Mouse (Mus musculus) limb, embryonic 12.5 days (tissue): ENCODE results near the gene Dock4. TPM values are rescaled to one million over a fixed set of nuclear protein-coding genes. Genes with fewer than 3 reads are reported as not detected.

Source experiments
- ATAC-seq: fragments of 200-750 bp; cut with Nextera tagmentation; 2 replicates; pipeline ENCODE4 v1.8.0; 2017; ENCODE audit warnings: low read depth, moderate TSS enrichment; ENCODE audit not compliant: insufficient number of reproducible peaks, insufficient read depth, low FRiP score, low TSS enrichment
- H3K27ac ChIP-seq: fragments of 300-500 bp; sonication (generic); 2 replicates; pipeline ENCODE4 v1.5.1; 2016; ENCODE audit warnings: mild to moderate bottlenecking, moderate library complexity
- H3K27me3 ChIP-seq: fragments of 300-500 bp; sonication (generic); 2 replicates; pipeline ENCODE4 v1.6.1; 2016; ENCODE audit warnings: mild to moderate bottlenecking, moderate library complexity
- H3K36me3 ChIP-seq: fragments of 300-500 bp; sonication (generic); 2 replicates; pipeline ENCODE4 v1.6.1; 2016; ENCODE audit warnings: mild to moderate bottlenecking, moderate library complexity
- H3K4me1 ChIP-seq: fragments of 300-500 bp; sonication (generic); replicated peaks from 2 replicates; pipeline ENCODE4 v1.6.1; 2016
- H3K4me2 ChIP-seq: fragments of 300-500 bp; sonication (generic); 2 replicates; pipeline ENCODE4 v1.6.1; 2016; ENCODE audit warnings: mild to moderate bottlenecking, moderate library complexity
- H3K4me3 ChIP-seq: fragments of 300-500 bp; sonication (generic); replicated peaks from 2 replicates; pipeline ENCODE4 v1.5.1; 2016; ENCODE audit warnings: mild to moderate bottlenecking
- H3K9ac ChIP-seq: fragments of 300-500 bp; sonication (generic); replicated peaks from 2 replicates; pipeline ENCODE4 v1.6.1; 2016; ENCODE audit warnings: mild to moderate bottlenecking, moderate library complexity
- H3K9me3 ChIP-seq: fragments of 300-500 bp; sonication (generic); 2 replicates; pipeline ENCODE4 v1.6.1; 2016; ENCODE audit warnings: mild to moderate bottlenecking, moderate library complexity
- WGBS: fragments of 180-500 bp; shearing (Covaris S2); methylation state at CpG from one replicate; pipeline ENCODE4 v1.1.7; 2016; 5-methylcytosine and 5-hydroxymethylcytosine counted together
- polyA plus RNA-seq: library from polyadenylated mRNA; unstranded; fragments of >200 nt; fragmentation: Nextera tagmentation; extraction: Ambion mirVana; gene quantifications from 2 replicates; pipeline ENCODE4 v1.2.1, GENCODE M21; 2016

Gene Dock4
- polyA plus RNA-seq, 1 experiment from 2014 or later: 24.9 TPM

- H3K4me1 ChIP-seq: no peaks in the 10 kb centered on the region
- no peak for ATAC-seq
- H3K27ac ChIP-seq: no peak overlapping the region
- H3K36me3 ChIP-seq: no peaks in the 10 kb centered on the region
- H3K4me2 ChIP-seq: no peak overlapping the region
- 82% methylated on average over 1 of the region's 1 CpGs for WGBS
- H3K27me3 ChIP-seq: no peaks in the 10 kb centered on the region
- no peak overlapping the region for H3K4me3 ChIP-seq
- H3K9me3 ChIP-seq: no peaks in the 10 kb centered on the region
- H3K9ac ChIP-seq: no peak overlapping the region
Measured at GRCm38 (mm10) chr12:40552201-40552600, 106.4 kb downstream of the Dock4 start.

GRCm38 (mm10) chr12:40553929-40554328 lies 108.2 kb downstream of the Dock4 start:
- Histone ChIP-seq H3K4me3 (no peak overlapping the region), H3K27ac (no peak overlapping the region), H3K4me1 (no peaks in the 10 kb centered on the region), H3K36me3 (no peaks in the 10 kb centered on the region), H3K9me3 (no peaks in the 10 kb centered on the region), H3K27me3 (no peaks in the 10 kb centered on the region), H3K4me2 (no peak overlapping the region), H3K9ac (no peak overlapping the region)
- no peak for ATAC-seq
- 96% methylated on average over 2 of the region's 2 CpGs for WGBS

DNA sequence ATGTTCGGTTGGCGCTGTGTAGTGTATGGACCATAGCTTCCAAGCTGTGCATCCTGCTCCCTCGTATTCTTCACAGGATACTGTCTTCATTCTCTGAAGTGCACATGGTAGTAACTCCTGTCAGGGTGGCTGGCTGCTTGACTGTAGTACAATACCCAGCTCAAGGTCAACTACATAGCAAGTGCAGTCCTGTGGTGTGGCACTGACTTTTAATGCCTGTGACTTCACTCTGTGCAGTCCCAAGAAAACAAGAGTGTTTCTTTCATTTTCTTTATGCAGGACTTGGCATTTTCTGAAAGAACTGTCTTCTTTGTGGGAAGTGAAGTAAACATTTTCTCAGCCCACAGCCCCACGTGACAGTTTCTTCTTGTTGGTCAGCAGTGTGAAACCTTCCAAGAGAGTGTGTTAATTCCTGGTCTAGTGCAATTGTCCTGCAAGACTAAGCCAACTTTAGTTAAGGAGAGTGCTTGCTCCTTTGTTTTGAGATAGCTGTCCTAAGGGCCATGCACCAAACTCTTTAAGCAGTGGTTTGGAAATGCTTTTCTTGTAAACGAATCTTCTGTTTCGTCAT lies 109.3 kb downstream of the Dock4 start:
- H3K27me3 ChIP-seq: no peaks in the 10 kb centered on the region
- H3K9ac ChIP-seq: no peak overlapping the region
- no peaks in the 10 kb centered on the region for H3K4me1 ChIP-seq
- no peak for ATAC-seq
- no peak overlapping the region for H3K27ac ChIP-seq
- no peak overlapping the region for H3K4me2 ChIP-seq
- no peak overlapping the region for H3K4me3 ChIP-seq
- H3K9me3 ChIP-seq: no peaks in the 10 kb centered on the region
- 89% methylated on average over 6 of the region's 6 CpGs for WGBS
- no peaks in the 10 kb centered on the region for H3K36me3 ChIP-seq

DNA sequence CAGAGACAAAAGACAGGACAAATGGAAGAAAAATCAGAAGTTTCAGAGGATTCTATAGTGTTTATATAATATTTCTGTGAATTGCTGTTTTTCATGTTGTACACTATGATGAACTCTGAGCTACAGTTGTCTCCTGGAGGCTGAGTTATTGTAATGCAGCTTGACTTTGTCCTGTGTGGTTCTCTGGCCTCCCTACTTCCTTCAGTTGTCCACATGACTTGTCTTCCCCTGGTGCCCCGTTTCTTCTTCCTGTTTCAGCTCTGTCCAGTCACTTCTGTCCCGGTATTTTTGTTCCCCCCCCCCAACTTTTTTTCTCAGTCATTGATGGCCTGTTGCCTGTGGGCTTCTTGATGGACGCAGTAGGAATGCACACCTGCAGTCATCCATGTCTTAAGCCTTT lies 112.8 kb downstream of the Dock4 start:
- no peak overlapping the region for H3K9ac ChIP-seq
- H3K9me3 ChIP-seq: no peaks in the 10 kb centered on the region
- no peak overlapping the region for H3K27ac ChIP-seq
- no peak overlapping the region for H3K4me3 ChIP-seq
- H3K4me1 ChIP-seq: no peaks in the 10 kb centered on the region
- H3K27me3 ChIP-seq: no peaks in the 10 kb centered on the region
- 78% methylated on average over 3 of the region's 3 CpGs for WGBS
- no peaks in the 10 kb centered on the region for H3K36me3 ChIP-seq
- no peak for ATAC-seq
- no peak overlapping the region for H3K4me2 ChIP-seq

DNA sequence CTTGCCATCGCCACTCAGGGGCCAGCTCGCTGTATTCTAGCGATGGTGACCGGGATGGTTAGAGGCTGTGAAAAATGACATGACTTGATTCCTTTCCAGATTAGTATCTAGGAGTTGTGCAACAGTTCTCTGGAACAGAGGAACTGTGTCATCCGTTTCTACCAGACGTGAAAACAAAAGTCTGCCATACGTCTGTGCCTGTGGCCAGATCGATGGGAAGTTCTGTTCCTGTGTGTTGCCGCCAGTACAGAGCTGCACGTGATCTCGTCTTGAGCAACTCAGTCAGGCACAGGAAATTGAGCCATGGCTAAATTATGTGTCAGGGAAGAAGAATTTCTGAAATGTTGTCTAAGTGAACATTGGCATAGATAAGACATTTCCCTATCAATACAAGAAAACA lies 113.4 kb downstream of the Dock4 start:
- Histone ChIP-seq H3K4me3 (no peak overlapping the region), H3K9me3 (no peaks in the 10 kb centered on the region), H3K9ac (no peak overlapping the region), H3K27ac (no peak overlapping the region), H3K36me3 (no peaks in the 10 kb centered on the region), H3K27me3 (no peaks in the 10 kb centered on the region), H3K4me1 (peaks cover 4% of the 10 kb centered on the region), H3K4me2 (no peak overlapping the region)
- ATAC-seq: no peak
- 75% methylated on average over 11 of the region's 11 CpGs for WGBS

- no peak for ATAC-seq
- Histone ChIP-seq H3K9ac (no peak overlapping the region), H3K36me3 (no peaks in the 10 kb centered on the region), H3K27me3 (no peaks in the 10 kb centered on the region), H3K4me1 (peaks cover 21% of the 10 kb centered on the region), H3K4me3 (no peak overlapping the region), H3K27ac (no peak overlapping the region), H3K4me2 (no peak overlapping the region), H3K9me3 (no peaks in the 10 kb centered on the region)
- WGBS: 65% methylated on average over 1 of the region's 1 CpGs
Measured at GRCm38 (mm10) chr12:40563703-40564102, 118.0 kb downstream of the Dock4 start.

DNA sequence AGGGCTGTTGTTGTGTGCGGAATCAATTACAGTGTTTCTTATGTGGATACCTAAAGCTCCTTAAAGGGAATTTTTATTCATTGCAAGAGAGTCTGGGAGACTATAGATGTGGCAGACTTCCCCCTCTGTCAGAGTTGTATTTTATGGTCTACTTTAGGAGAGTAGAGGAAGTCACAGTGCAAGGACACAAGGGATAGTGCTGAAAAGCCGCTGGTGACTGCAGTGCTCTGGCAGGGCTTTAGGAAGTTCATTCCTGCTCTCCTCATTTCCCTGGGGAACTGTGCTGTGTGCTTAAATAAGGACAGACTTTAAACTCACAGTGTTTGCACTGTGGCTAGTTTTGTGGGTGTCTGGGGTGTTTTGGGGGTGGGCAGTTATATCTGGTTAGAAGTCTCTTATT lies 118.5 kb downstream of the Dock4 start:
- 30% methylated on average over 2 of the region's 2 CpGs for WGBS
- H3K4me1 ChIP-seq: peaks cover 26% of the 10 kb centered on the region
- H3K27ac ChIP-seq: no peak overlapping the region
- no peak overlapping the region for H3K9ac ChIP-seq
- no peak for ATAC-seq
- H3K4me3 ChIP-seq: no peak overlapping the region
- H3K9me3 ChIP-seq: no peaks in the 10 kb centered on the region
- H3K27me3 ChIP-seq: no peaks in the 10 kb centered on the region
- H3K36me3 ChIP-seq: no peaks in the 10 kb centered on the region
- no peak overlapping the region for H3K4me2 ChIP-seq

DNA sequence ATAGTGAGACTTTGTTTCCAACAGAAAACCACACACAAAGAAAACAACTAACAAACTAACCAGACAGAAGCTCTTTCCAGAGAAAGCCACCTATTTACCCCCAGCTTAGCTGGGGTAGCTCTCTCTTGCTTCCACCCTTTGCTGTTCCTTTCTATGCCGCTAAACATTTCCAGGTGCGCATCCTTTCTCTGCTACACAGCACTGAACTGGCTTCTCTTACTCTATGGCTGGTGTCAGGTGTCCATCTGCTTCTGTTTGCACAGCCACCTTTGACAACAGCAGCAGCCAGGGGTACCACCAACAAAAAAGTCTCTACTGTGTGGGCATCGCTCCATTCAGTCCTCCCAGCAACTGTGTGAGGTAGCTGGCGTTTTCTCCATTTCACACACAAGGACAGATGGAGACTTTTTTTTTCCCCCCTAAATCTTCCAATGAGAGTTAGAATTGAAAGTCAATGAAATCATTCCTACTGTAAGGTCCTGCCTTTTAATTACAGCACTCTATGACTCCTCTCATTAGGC lies 122.7 kb downstream of the Dock4 start:
- no peak overlapping the region for H3K27ac ChIP-seq
- H3K27me3 ChIP-seq: no peaks in the 10 kb centered on the region
- no peak for ATAC-seq
- H3K36me3 ChIP-seq: no peaks in the 10 kb centered on the region
- H3K9me3 ChIP-seq: no peaks in the 10 kb centered on the region
- no peak overlapping the region for H3K9ac ChIP-seq
- H3K4me3 ChIP-seq: no peak overlapping the region
- peaks cover 37% of the 10 kb centered on the region for H3K4me1 ChIP-seq
- WGBS: 52% methylated on average over 4 of the region's 4 CpGs
- H3K4me2 ChIP-seq: no peak overlapping the region

DNA sequence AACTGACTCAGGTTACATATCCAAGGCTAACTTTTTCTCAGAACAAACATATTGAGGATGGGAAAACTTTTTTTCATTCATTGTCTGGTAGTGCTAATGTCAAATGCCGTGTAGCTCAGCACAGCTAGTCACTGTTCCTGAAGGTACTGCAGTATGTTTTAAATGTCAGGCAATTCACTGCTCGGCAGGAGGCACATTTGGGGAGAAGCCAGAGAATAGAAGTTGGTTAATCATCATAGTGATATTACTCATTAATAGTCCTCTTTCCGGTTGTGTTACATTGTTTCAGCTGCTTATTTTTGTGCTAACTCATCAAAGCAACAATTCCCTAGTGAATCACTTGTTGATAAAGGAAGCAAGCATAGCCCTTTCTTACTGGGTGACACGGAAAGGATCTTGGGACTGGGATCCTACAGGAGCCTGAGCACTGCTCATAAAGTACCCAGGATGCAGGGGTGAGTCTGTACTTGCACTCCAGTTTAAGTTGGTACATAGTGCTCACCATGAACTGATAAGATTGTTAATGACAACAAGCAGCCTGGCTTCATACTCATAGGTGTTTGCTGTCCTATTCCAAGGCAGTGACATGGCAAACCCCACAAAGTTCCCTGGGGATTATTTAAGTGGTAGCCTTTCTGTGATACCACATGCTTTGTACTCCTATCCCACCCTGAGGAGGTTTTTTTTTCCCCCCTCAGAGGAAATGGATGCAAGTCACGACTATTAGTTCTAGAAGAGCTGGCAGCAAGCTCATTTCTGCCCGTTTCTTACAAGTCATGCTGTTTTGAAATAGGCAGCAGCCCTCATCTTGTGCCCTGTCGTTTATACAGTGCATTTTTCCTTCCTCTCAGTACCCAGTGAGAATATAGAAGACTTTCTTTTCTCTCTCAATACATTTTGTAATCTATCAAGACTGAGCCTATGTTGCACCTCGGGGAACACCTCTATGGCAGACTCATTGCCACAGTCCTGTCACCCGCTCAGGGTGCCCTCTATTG lies 123.5 kb downstream of the Dock4 start:
- Histone ChIP-seq H3K4me2 (no peak overlapping the region), H3K9ac (no peak overlapping the region), H3K27ac (no peak overlapping the region), H3K4me3 (no peak overlapping the region), H3K4me1 (peaks cover 31% of the 10 kb centered on the region), H3K9me3 (no peaks in the 10 kb centered on the region), H3K27me3 (no peaks in the 10 kb centered on the region), H3K36me3 (no peaks in the 10 kb centered on the region)
- WGBS: 53% methylated on average over 9 of the region's 9 CpGs
- ATAC-seq: no peak

DNA sequence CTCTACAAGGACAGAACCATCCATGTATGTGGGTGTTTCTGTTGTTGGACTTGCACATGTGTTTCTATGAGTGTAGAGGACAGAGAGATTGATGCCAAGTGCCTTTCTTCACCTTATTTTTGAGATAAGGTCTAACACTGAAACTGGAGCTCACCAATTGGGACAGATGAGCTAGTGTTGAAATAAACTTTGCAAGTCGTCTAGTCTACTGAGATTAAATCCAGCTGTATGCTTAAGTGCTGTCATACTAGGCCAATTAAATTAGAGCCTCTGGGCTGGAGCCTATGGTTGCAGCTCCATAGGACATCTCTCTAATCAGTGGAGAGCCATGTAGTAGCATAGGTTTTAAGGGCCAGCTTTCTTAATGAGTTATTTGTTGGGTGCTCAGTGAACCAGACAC lies 124.5 kb downstream of the Dock4 start:
- ATAC-seq: no peak
- Histone ChIP-seq H3K36me3 (no peaks in the 10 kb centered on the region), H3K9ac (no peak overlapping the region), H3K4me1 (peaks cover 32% of the 10 kb centered on the region), H3K4me3 (no peak overlapping the region), H3K27me3 (no peaks in the 10 kb centered on the region), H3K27ac (no peak overlapping the region), H3K4me2 (no peak overlapping the region), H3K9me3 (no peaks in the 10 kb centered on the region)
- WGBS: 20% methylated on average over 1 of the region's 1 CpGs

DNA sequence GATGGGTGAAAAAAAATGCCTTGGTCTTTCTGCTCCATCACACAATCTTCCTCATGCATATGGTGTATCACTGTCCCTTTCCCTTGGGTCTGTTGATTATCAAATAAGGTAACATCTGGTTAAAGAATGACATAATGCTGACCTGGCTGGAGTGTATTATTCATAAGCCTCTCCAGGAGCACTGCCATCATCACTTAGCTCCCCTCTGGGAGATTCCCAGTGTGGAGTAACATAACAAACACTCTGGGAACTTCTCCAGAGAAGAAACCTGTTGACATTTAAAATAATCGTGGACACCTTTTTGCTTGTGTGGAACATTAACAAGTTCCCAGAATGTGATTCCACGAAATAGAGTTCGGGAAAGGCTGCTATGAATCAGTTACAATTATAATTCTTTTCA lies 128.3 kb downstream of the Dock4 start:
- no peak overlapping the region for H3K4me3 ChIP-seq
- H3K36me3 ChIP-seq: no peaks in the 10 kb centered on the region
- 72% methylated on average over 3 of the region's 3 CpGs for WGBS
- no peak overlapping the region for H3K27ac ChIP-seq
- no peak overlapping the region for H3K4me2 ChIP-seq
- no peak for ATAC-seq
- H3K9ac ChIP-seq: no peak overlapping the region
- no peaks in the 10 kb centered on the region for H3K9me3 ChIP-seq
- H3K4me1 ChIP-seq: peaks cover 15% of the 10 kb centered on the region
- H3K27me3 ChIP-seq: no peaks in the 10 kb centered on the region
